Mouse (Mus musculus) neural tube, embryonic 10.5 days (tissue): ENCODE data around the gene Samsn1.

ENCODE experiments used
- DNase-seq: peaks from one replicate; pipeline ENCODE4 v3.0.0-alpha.2; 2017; ENCODE audit warnings: low spot score; ENCODE audit errors: extremely low spot score

The Samsn1 gene

GRCm38 (mm10) chr16:76022181-76022580 lies at the start of gene Samsn1:
Samsn1 (minus strand) TSS chr16:76022281.
- no peak for DNase-seq

- no peak for DNase-seq
Observed at GRCm38 (mm10) chr16:76066082-76066635, 44.1 kb upstream of the Samsn1 start.

GRCm38 (mm10) chr16:76054976-76055375 lies 32.9 kb upstream of the Samsn1 start:
- no peak for DNase-seq

- DNase-seq: no peak
Observed at GRCm38 (mm10) chr16:76054079-76054478, 32.0 kb upstream of the Samsn1 start.

GRCm38 (mm10) chr16:76053537-76053936 lies 31.5 kb upstream of the Samsn1 start:
- no peak for DNase-seq

GRCm38 (mm10) chr16:76047066-76047465 lies 25.0 kb upstream of the Samsn1 start:
- no peak for DNase-seq

- DNase-seq: no peak
Observed at GRCm38 (mm10) chr16:76040319-76040945, 18.4 kb upstream of the Samsn1 start.

- DNase-seq: no peak
Observed at GRCm38 (mm10) chr16:76019164-76019563, 2.9 kb downstream of the Samsn1 start.

GRCm38 (mm10) chr16:76003812-76004389 lies 18.2 kb downstream of the Samsn1 start:
- no peak for DNase-seq

GRCm38 (mm10) chr16:76002870-76003572 lies 19.1 kb downstream of the Samsn1 start:
- DNase-seq: no peak

- no peak for DNase-seq
Observed at GRCm38 (mm10) chr16:76002287-76002686, 19.8 kb downstream of the Samsn1 start.

GRCm38 (mm10) chr16:76001788-76002187 lies 20.3 kb downstream of the Samsn1 start:
- no peak for DNase-seq

GRCm38 (mm10) chr16:76000127-76000526 lies 22.0 kb downstream of the Samsn1 start:
- no peak for DNase-seq

GRCm38 (mm10) chr16:75990173-75990572 lies 31.9 kb downstream of the Samsn1 start:
- no peak for DNase-seq

- DNase-seq: no peak
Observed at GRCm38 (mm10) chr16:75983831-75984230, 38.2 kb downstream of the Samsn1 start.

- DNase-seq: no peak
Observed at GRCm38 (mm10) chr16:75979381-75979780, 42.7 kb downstream of the Samsn1 start.

GRCm38 (mm10) chr16:75977798-75978197 lies 44.3 kb downstream of the Samsn1 start:
- DNase-seq: no peak

GRCm38 (mm10) chr16:75975682-75976332 lies 46.3 kb downstream of the Samsn1 start:
- DNase-seq: no peak

- no peak for DNase-seq
Observed at GRCm38 (mm10) chr16:75970266-75970998, 51.6 kb downstream of the Samsn1 start.

- no peak for DNase-seq
Observed at GRCm38 (mm10) chr16:75962021-75962420, 60.1 kb downstream of the Samsn1 start.

- DNase-seq: no peak
Observed at GRCm38 (mm10) chr16:75961487-75961886, 60.6 kb downstream of the Samsn1 start.
